Mouse (Mus musculus) heart, adult 2 months (tissue): ENCODE results near the gene 1810043G02Rik. TPM values are rescaled to one million over a fixed set of nuclear protein-coding genes. Genes with fewer than 3 reads are reported as not detected.
"Not testable (repeated sequence)": the region's sequence is repeated elsewhere in the genome, so short reads cannot be mapped to it uniquely, and the experiment has no call there.

Source experiments
- DNase-seq, 2 experiments: peaks; one replicate each; pipeline ENCODE4 v3.0.0; 2021
- H3K27ac ChIP-seq: fragments of 200-600 bp; 2 replicates; pipeline ENCODE4 v1.8.1; 2022
- H3K27me3 ChIP-seq: fragments of 200-500 bp; 2 replicates; pipeline ENCODE4 v1.6.1; 2012; ENCODE audit warnings: mild to moderate bottlenecking, low read length, inconsistent platforms, mixed read lengths; ENCODE audit not compliant: control insufficient read depth, insufficient read depth
- H3K36me3 ChIP-seq: fragments of 200-500 bp; 2 replicates; pipeline ENCODE4 v1.6.1; 2012; ENCODE audit warnings: low read length, inconsistent platforms; ENCODE audit not compliant: control insufficient read depth, insufficient read depth
- H3K4me1 ChIP-seq: fragments of 200-500 bp; 2 replicates; pipeline ENCODE4 v1.6.1; 2011; ENCODE audit warnings: low read length; ENCODE audit not compliant: control insufficient read depth, insufficient read depth
- H3K4me3 ChIP-seq: fragments of 200-600 bp; 2 replicates; pipeline ENCODE4 v1.8.1; 2022
- H3K79me2 ChIP-seq: fragments of 200-500 bp; replicated peaks from 2 replicates; pipeline ENCODE4 v1.6.1; 2012; ENCODE audit warnings: mild to moderate bottlenecking, inconsistent platforms, low read length, moderate library complexity, mixed read lengths; ENCODE audit not compliant: control insufficient read depth, insufficient read depth
- H3K9ac ChIP-seq: fragments of 200-500 bp; 2 replicates; pipeline ENCODE4 v1.6.1; 2012; ENCODE audit warnings: low read depth, mild to moderate bottlenecking, control low read depth, inconsistent platforms, low read length, mixed read lengths
- CTCF ChIP-seq: fragments of 200-600 bp; IDR thresholded peaks from 2 replicates; pipeline ENCODE4 v1.8.1; 2022; ENCODE audit warnings: antibody characterized with exemption, mild to moderate bottlenecking, moderate library complexity
- EP300 ChIP-seq: fragments of 200-500 bp; IDR thresholded peaks from 2 replicates; pipeline ENCODE4 v1.6.1; 2011; ENCODE audit warnings: low read depth, low read length, control low read depth; ENCODE audit not compliant: insufficient read depth
- POLR2A ChIP-seq: fragments of 200-500 bp; IDR thresholded peaks from 2 replicates; pipeline ENCODE4 v1.6.1; 2011; ENCODE audit warnings: mild to moderate bottlenecking, low read depth, low read length, control low read depth; ENCODE audit not compliant: insufficient read depth
- WGBS: fragments of 180-500 bp; shearing (Covaris S2); methylation state at CpG from one replicate; pipeline ENCODE4 v1.1.7; 2018; 5-methylcytosine and 5-hydroxymethylcytosine counted together
- intact Hi-C: fragments of 180-260 bp; cut with DNase I; formaldehyde crosslinking; loops from one replicate; pipeline ENCODE4 v1.15.1; 2025
- polyA plus RNA-seq: library from polyadenylated mRNA; depleted of rRNA; stranded (reverse); fragments of >200 nt; gene quantifications from 2 replicates; pipeline ENCODE4 v1.2.3, GENCODE M21; 2012; rRNA removed
- total RNA-seq, 2 experiments: library from RNA; stranded (reverse); gene quantifications; 2 replicates each; pipeline ENCODE4 v1.2.3; 2021

1810043G02Rik gene
- total and polyA plus RNA-seq, 3 experiments, result 8.9 to 24.9 (median 10.7) TPM

DNA sequence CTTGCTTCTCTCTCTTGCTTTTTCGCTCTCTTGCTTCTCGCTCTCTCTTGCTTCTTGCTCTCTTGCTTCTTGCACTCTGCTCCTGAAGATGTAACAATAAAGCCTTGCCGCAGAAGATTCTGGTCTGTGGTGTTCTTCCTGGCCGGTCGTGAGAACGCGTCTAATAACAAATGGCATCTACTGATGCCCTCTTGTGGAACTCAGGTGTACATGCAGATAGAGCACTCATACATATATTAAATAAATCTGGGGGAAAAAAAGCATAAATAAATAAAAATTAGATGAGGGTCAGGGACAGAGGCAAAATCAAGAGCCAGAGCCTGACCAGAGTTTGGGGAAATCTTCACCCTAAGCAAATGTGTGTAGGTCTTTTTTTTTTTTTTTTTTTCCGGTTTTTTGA is 47.1 kb downstream of the 1810043G02Rik start:
- H3K4me1 ChIP-seq, H3K36me3 ChIP-seq, DNase-seq, H3K27ac ChIP-seq, H3K9ac ChIP-seq, H3K4me3 ChIP-seq, H3K79me2 ChIP-seq, H3K27me3 ChIP-seq: not testable (repeated sequence)
- peak; percentile 53 for TF ChIP-seq CTCF
- 59% methylated on average over 6 of the region's 8 CpGs for WGBS
- intact Hi-C loops, result loop anchor here (5.0 kb wide), 2 partner anchors 42 to 43 kb away; partner anchors contain the start of gene Icosl

DNA sequence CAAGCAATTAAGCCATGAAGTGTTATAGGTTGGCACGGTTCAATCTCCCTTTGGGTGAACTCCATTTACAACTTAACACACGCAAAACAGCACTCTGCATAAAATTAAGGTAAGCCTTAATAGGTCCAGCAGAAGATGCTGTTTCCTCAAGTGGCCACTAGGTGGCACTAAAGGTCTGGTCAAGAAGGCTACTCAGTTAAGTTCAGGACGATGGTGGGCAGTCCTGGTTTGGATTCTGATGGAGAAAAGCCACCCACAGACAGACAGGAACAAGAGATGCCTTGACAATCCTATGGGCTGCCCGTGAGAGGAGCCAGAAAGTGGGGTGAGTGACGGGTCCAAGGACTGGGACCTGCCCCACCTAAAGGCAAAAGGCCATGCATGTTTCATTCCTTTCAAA is 49.8 kb downstream of the 1810043G02Rik start:
- TF ChIP-seq CTCF, result peak; percentile 94
- TF ChIP-seq POLR2A, result no peak
- peak; percentile 83; the same call in 1 of the 2 replicates for TF ChIP-seq EP300
- H3K9ac ChIP-seq, result no peak overlapping the region
- H3K27ac ChIP-seq, result no peak overlapping the region
- DNase-seq, result peak; percentile 66 to 75
- no peaks in the 10 kb centered on the region; the same call in 1 of the 2 replicates for H3K4me1 ChIP-seq
- H3K27me3 ChIP-seq, result no peaks in the 10 kb centered on the region
- no peaks in the 10 kb centered on the region for H3K79me2 ChIP-seq
- H3K4me3 ChIP-seq, result no peak overlapping the region
- intact Hi-C loops, result loop anchor here (5.0 kb wide), 2 partner anchors 39 to 46 kb away; partner anchors contain the start of gene Icosl
- H3K36me3 ChIP-seq, result no peaks in the 10 kb centered on the region
- 4% methylated on average over 5 of the region's 5 CpGs for WGBS

DNA sequence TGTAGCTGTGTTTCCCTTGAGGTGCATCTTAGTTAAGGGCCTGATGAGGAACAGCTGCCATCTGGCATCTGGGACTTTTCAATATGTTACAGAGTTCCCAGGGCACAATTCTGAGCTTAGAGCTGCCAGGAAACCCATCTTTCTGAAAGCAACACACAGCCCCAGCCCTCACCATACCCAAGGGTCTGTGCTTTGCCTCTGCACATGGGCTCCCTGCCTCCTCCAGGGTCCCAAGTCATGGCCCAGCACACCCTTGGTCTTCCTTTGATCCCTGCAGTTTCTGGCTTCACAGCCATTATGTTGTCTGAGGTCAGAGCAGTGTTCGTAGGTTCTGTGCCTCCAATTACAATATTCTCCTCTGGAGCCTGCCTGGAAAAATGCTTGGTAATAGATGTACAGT is 50.8 kb downstream of the 1810043G02Rik start:
- H3K79me2 ChIP-seq, result no peaks in the 10 kb centered on the region
- intact Hi-C loops, result loop anchor here (5.0 kb wide), 2 partner anchors 38 to 47 kb away; partner anchors contain the start of gene Icosl
- H3K4me3 ChIP-seq, result no peak overlapping the region
- TF ChIP-seq POLR2A (no peak), CTCF (no peak), EP300 (no peak)
- no peaks in the 10 kb centered on the region for H3K27me3 ChIP-seq
- no peak for DNase-seq
- H3K27ac ChIP-seq, result no peak overlapping the region
- H3K4me1 ChIP-seq, result no peaks in the 10 kb centered on the region; the same call in 1 of the 2 replicates
- no peaks in the 10 kb centered on the region for H3K36me3 ChIP-seq
- 92% methylated on average over 1 of the region's 1 CpGs for WGBS
- no peak overlapping the region for H3K9ac ChIP-seq

DNA sequence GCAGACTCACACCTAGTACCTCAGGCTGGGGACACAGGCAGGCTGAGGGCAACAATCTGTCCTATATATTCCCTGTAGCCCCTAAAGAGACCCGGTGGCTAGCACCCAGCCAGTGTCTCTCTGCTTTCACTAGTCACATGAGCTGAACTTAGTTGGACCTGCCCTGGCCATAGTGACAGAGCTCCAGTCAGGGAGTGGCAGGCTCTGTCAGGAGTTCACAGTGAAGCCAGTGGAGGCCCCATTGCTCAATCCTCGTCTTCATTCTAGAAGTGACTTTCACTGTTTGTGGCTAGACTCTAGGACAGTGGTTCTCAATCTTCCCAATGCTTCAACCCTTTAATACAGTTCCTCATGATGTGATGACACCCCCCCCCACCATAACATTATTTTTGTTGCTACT is 53.7 kb downstream of the 1810043G02Rik start:
- Histone ChIP-seq H3K4me1 (no peaks in the 10 kb centered on the region; the same call in 1 of the 2 replicates), H3K36me3 (no peaks in the 10 kb centered on the region), H3K27me3 (no peaks in the 10 kb centered on the region), H3K79me2 (no peaks in the 10 kb centered on the region), H3K27ac (no peak overlapping the region), H3K4me3 (no peak overlapping the region), H3K9ac (no peak overlapping the region)
- DNase-seq, result no peak
- TF ChIP-seq POLR2A, result no peak
- no peak for TF ChIP-seq CTCF
- no peak for TF ChIP-seq EP300
- intact Hi-C loops, result no loop called here
- WGBS, result 77% methylated on average over 2 of the region's 2 CpGs

Other genes starting within 250 kb of the 1810043G02Rik start
- not detected for gene Gm18596, start 235.9 kb upstream of the 1810043G02Rik start, total RNA-seq
- gene Gm18596, start 235.9 kb upstream of the 1810043G02Rik start, polyA plus RNA-seq, result not detected in 2 replicates
- gene Gm9736, start 227.2 kb upstream of the 1810043G02Rik start, total RNA-seq, result not detected
- not detected in 2 replicates for gene Gm9736, start 227.2 kb upstream of the 1810043G02Rik start, polyA plus RNA-seq
- gene Gm3233, start 218.8 kb upstream of the 1810043G02Rik start, total RNA-seq, result not detected
- gene Gm3233, start 218.8 kb upstream of the 1810043G02Rik start, polyA plus RNA-seq, result not detected in 2 replicates
- gene Gm3238, start 207.2 kb upstream of the 1810043G02Rik start, total RNA-seq, result not detected
- not detected in 2 replicates for gene Gm3238, start 207.2 kb upstream of the 1810043G02Rik start, polyA plus RNA-seq
- gene Gm7138, start 201.6 kb upstream of the 1810043G02Rik start, total RNA-seq, result not detected
- gene Gm7138, start 201.6 kb upstream of the 1810043G02Rik start, polyA plus RNA-seq, result not detected in 2 replicates
- not detected for gene Gm3250, start 196.0 kb upstream of the 1810043G02Rik start, total RNA-seq
- not detected in 2 replicates for gene Gm3250, start 196.0 kb upstream of the 1810043G02Rik start, polyA plus RNA-seq
- not detected for gene Gm7137, start 190.3 kb upstream of the 1810043G02Rik start, total RNA-seq
- gene Gm7137, start 190.3 kb upstream of the 1810043G02Rik start, polyA plus RNA-seq, result not detected in 2 replicates
- gene Gm9639, start 183.4 kb upstream of the 1810043G02Rik start, total RNA-seq, result not detected
- not detected in 2 replicates for gene Gm9639, start 183.4 kb upstream of the 1810043G02Rik start, polyA plus RNA-seq
- gene Gm19668, start 179.4 kb upstream of the 1810043G02Rik start, total RNA-seq, result not detected
- not detected in 2 replicates for gene Gm19668, start 179.4 kb upstream of the 1810043G02Rik start, polyA plus RNA-seq
- not detected for gene Gm9507, start 166.7 kb upstream of the 1810043G02Rik start, total RNA-seq
- not detected in 2 replicates for gene Gm9507, start 166.7 kb upstream of the 1810043G02Rik start, polyA plus RNA-seq
- not detected for gene Gm2696, start 163.8 kb upstream of the 1810043G02Rik start, total RNA-seq
- gene Gm2696, start 163.8 kb upstream of the 1810043G02Rik start, polyA plus RNA-seq, result not detected in 2 replicates
- not detected for gene Krtap10-4, start 151.4 kb upstream of the 1810043G02Rik start, total RNA-seq
- not detected in 2 replicates for gene Krtap10-4, start 151.4 kb upstream of the 1810043G02Rik start, polyA plus RNA-seq
- not detected for gene Krtap10-10, start 142.6 kb upstream of the 1810043G02Rik start, total RNA-seq
- gene Krtap10-10, start 142.6 kb upstream of the 1810043G02Rik start, polyA plus RNA-seq, result not detected in 2 replicates
- gene Gm36176, start 131.7 kb upstream of the 1810043G02Rik start, total RNA-seq, result not detected
- gene Gm36176, start 131.7 kb upstream of the 1810043G02Rik start, polyA plus RNA-seq, result not detected in 2 replicates
- gene Gm10318, start 125.7 kb upstream of the 1810043G02Rik start, total RNA-seq, result not detected
- not detected in 2 replicates for gene Gm10318, start 125.7 kb upstream of the 1810043G02Rik start, polyA plus RNA-seq
- not detected for gene Gm3285, start 116.5 kb upstream of the 1810043G02Rik start, total RNA-seq
- gene Gm3285, start 116.5 kb upstream of the 1810043G02Rik start, polyA plus RNA-seq, result not detected in 2 replicates
- gene Lrrc3, start 76.0 kb upstream of the 1810043G02Rik start, total RNA-seq, result under 1 TPM; 0.57 to 0.86 TPM
- 0.62 and 0.85 TPM in 2 replicates for gene Lrrc3, start 76.0 kb upstream of the 1810043G02Rik start, polyA plus RNA-seq
- under 1 TPM; 0.75 to 0.78 TPM for gene Trpm2, start 8.0 kb upstream of the 1810043G02Rik start, total RNA-seq
- 0.53 and 0.55 TPM in 2 replicates for gene Trpm2, start 8.0 kb upstream of the 1810043G02Rik start, polyA plus RNA-seq
- 100 to 1,000 TPM; 109 to 115 TPM for gene Pfkl, start 31.6 kb downstream of the 1810043G02Rik start, total RNA-seq
- 101 and 156 TPM in 2 replicates for gene Pfkl, start 31.6 kb downstream of the 1810043G02Rik start, polyA plus RNA-seq
- gene Dnmt3l, start 63.4 kb downstream of the 1810043G02Rik start, total RNA-seq, result under 1 TPM in 1 of 2 experiments, not detected in 1; 0.21 TPM
- 0.10 and 0.79 TPM in 2 replicates for gene Dnmt3l, start 63.4 kb downstream of the 1810043G02Rik start, polyA plus RNA-seq
- gene Aire, start 65.1 kb downstream of the 1810043G02Rik start, total RNA-seq, result not detected
- 0.10 TPM in 1 of 2 replicates, not detected in the other for gene Aire, start 65.1 kb downstream of the 1810043G02Rik start, polyA plus RNA-seq
- gene Icosl, start 90.8 kb downstream of the 1810043G02Rik start, total RNA-seq, result 1 to 10 TPM; 5.8 to 7.6 TPM
- gene Icosl, start 90.8 kb downstream of the 1810043G02Rik start, polyA plus RNA-seq, result 8.4 and 9.2 TPM in 2 replicates
- 100 to 1,000 TPM; 552 to 639 TPM for gene D10Jhu81e, start 191.3 kb downstream of the 1810043G02Rik start, total RNA-seq
- gene D10Jhu81e, start 191.3 kb downstream of the 1810043G02Rik start, polyA plus RNA-seq, result 393 and 410 TPM in 2 replicates
- gene Pwp2, start 206.6 kb downstream of the 1810043G02Rik start, total RNA-seq, result 10 to 100 TPM; 10.0 to 10.8 TPM
- gene Pwp2, start 206.6 kb downstream of the 1810043G02Rik start, polyA plus RNA-seq, result 7.8 and 10.5 TPM in 2 replicates